Mouse (Mus musculus) thymus, adult 18-20 months (tissue): Measurements from ENCODE around the gene Gemin2.
A peak's percentile ranks its signal among the peaks of the same experiment; 100 is the strongest.
"Not testable (repeated sequence)": the region's sequence is repeated elsewhere in the genome, so short reads cannot be mapped to it uniquely, and the experiment has no call there.

ENCODE experiments used
- DNase-seq, 2 experiments: peaks; one replicate each; pipeline ENCODE4 v3.0.0; 2022; ENCODE audit warnings: mixed read lengths in 2 of 2

Gene Gemin2

GRCm38 (mm10) chr12:59058242-59058641 lies 45.0 kb downstream of the Gemin2 start:
- not testable (repeated sequence) for DNase-seq

- no peak for DNase-seq
Observed at GRCm38 (mm10) chr12:59060322-59060721, 47.1 kb downstream of the Gemin2 start.

- DNase-seq = peak; percentile 49 to 61
Observed at GRCm38 (mm10) chr12:59060993-59061595, 47.9 kb downstream of the Gemin2 start, which contains the start of gene Trappc6b. Gene Trappc6b, minus strand, starts transcription at chr12:59061472.

GRCm38 (mm10) chr12:59064837-59065236 lies 51.6 kb downstream of the Gemin2 start:
- DNase-seq = no peak

- no peak for DNase-seq
Observed at GRCm38 (mm10) chr12:59065776-59066175, 52.6 kb downstream of the Gemin2 start.

- DNase-seq = peak; percentile 97
Observed at GRCm38 (mm10) chr12:59066448-59067077, 53.4 kb downstream of the Gemin2 start, which contains the start of gene Pnn. Gene Pnn, plus strand, starts transcription at chr12:59066884.

GRCm38 (mm10) chr12:59067095-59067494 lies 53.9 kb downstream of the Gemin2 start:
- DNase-seq = peak; percentile 50 to 54

GRCm38 (mm10) chr12:59068791-59069190 lies 55.6 kb downstream of the Gemin2 start:
- DNase-seq = no peak

GRCm38 (mm10) chr12:59072286-59072685 lies 59.1 kb downstream of the Gemin2 start:
- no peak for DNase-seq

GRCm38 (mm10) chr12:59074052-59074451 lies 60.9 kb downstream of the Gemin2 start:
- DNase-seq = no peak

- no peak for DNase-seq
Observed at GRCm38 (mm10) chr12:59076996-59077395, 63.8 kb downstream of the Gemin2 start.

GRCm38 (mm10) chr12:59077883-59078282 lies 64.7 kb downstream of the Gemin2 start:
- DNase-seq = no peak
